In the genomic region with DNA sequence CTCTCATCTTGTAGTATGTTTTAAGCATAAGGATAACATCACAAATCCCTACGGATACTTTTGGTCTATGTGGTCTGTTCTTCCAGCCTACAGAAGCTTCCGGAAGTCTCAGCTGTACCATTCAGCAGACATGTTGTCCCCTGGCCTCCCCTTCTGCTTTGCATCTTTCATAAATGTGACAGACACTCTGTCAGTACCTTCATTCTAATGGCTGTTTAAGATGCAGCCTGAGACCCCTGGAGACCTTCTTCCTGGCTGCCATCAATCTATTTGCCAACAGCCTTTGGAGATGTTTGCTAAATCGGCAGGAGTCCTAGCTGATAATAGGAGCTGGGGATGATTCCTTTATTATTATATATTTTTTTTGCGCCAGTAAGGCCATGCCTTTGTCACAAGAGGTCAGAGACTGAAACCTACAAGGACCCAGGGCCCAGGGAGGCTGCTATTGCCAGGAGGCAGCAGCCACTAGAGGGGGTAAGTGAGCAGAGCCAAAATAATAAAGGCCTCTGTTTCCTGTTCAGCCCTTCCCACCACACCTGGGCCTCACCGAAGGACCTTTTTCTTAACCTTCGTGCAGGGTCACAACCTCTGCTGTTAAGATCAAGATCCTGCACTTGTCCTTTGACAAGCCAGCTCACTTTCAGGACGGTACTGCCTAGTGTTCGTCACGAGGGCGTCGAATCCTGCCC, we compare ENCODE assay signal across 9 mouse cellular contexts. TPM values are rescaled to one million over a fixed set of nuclear protein-coding genes. Genes with fewer than 3 reads are reported as not detected.
DNase-seq lines count a peak whose midpoint lies in the region; TF ChIP-seq lines count a peak whose summit lies in the region.
"Had no signal": no experiment of that assay in that cellular context is flagged by ENCODE, and none has a peak within 500 bp of the region (broad histone marks: within the 10 kb centered on the region; RNA-seq: fewer than 3 reads in every experiment).

No protein-coding gene starts in this region.

- DNase-seq in layer of hippocampus, adult 2 months (ENCODE audit: low spot score in 2 of 2) = no peak
- DNase-seq in layer of hippocampus, adult 8-10 months (ENCODE audit: low spot score in 2 of 2) = no peak
- peak; percentile 40 for DNase-seq in MEL-GATA-1-ER (ENCODE audit: extremely low read depth, low read depth)
- peak; percentile 57 for DNase-seq in embryo, embryonic 9.5 days (ENCODE audit: extremely low spot score)
- DNase-seq in lung, postnatal 36 days = peak; percentile 56
- DNase-seq in thymus, postnatal 14 days = peak; percentile 76
- no peak for DNase-seq in layer of hippocampus, adult 9-11 months
- no peak for DNase-seq in left cerebral cortex, adult 11 months (ENCODE audit: low spot score)

- peak; percentile 78 for TF ChIP-seq CTCF in layer of hippocampus, adult 2 months (conservative IDR thresholded peaks at IDR 0.05)

- H3K27ac ChIP-seq in layer of hippocampus, adult 2 months = no peak overlapping the region

- no peak overlapping the region for H3K4me3 ChIP-seq in layer of hippocampus, adult 2 months
- H3K4me3 ChIP-seq: erythroblast, embryonic 14.5 days had no signal

RNA-seq across cellular contexts. Expression of a gene that starts 24.7 kb away (rescaled TPM):
- not detected for total RNA-seq in layer of hippocampus, adult 2 months (2021)
- under 1 TPM in 3 of 4 experiments, not detected in 1; 0.12 to 0.20 (median 0.20) TPM for total RNA-seq in layer of hippocampus, adult 8-10 months (2022)

RNA-seq across cellular contexts. Expression of a gene that starts 27.0 kb away (rescaled TPM):
- not detected for total RNA-seq in layer of hippocampus, adult 2 months (2021)
- under 1 TPM in 1 of 4 experiments, not detected in 3; 0.17 TPM for total RNA-seq in layer of hippocampus, adult 8-10 months (2022)

Comparison
In these comparisons a context has a peak if more than half of its experiments do, and no peak if none do; other contexts are left out.
1. DNase-seq: peak in MEL-GATA-1-ER (single experiment), embryo, embryonic 9.5 days (single experiment), lung, postnatal 36 days (single experiment) and thymus, postnatal 14 days (single experiment); none in layer of hippocampus, adult 2 months (0 of 2), layer of hippocampus, adult 8-10 months (0 of 2), layer of hippocampus, adult 9-11 months (single experiment) and left cerebral cortex, adult 11 months (single experiment).